Mouse (Mus musculus): ENCODE measurements around the gene Rbck1. TPM values are rescaled to one million over a fixed set of nuclear protein-coding genes. Genes with fewer than 3 reads are reported as not detected.
"Not testable (repeated sequence)": the region's sequence is repeated elsewhere in the genome, so short reads cannot be mapped to it uniquely, and the experiment has no call there.

Rbck1 gene
- total RNA-seq, 1 experiment: 69.9 TPM

DNA sequence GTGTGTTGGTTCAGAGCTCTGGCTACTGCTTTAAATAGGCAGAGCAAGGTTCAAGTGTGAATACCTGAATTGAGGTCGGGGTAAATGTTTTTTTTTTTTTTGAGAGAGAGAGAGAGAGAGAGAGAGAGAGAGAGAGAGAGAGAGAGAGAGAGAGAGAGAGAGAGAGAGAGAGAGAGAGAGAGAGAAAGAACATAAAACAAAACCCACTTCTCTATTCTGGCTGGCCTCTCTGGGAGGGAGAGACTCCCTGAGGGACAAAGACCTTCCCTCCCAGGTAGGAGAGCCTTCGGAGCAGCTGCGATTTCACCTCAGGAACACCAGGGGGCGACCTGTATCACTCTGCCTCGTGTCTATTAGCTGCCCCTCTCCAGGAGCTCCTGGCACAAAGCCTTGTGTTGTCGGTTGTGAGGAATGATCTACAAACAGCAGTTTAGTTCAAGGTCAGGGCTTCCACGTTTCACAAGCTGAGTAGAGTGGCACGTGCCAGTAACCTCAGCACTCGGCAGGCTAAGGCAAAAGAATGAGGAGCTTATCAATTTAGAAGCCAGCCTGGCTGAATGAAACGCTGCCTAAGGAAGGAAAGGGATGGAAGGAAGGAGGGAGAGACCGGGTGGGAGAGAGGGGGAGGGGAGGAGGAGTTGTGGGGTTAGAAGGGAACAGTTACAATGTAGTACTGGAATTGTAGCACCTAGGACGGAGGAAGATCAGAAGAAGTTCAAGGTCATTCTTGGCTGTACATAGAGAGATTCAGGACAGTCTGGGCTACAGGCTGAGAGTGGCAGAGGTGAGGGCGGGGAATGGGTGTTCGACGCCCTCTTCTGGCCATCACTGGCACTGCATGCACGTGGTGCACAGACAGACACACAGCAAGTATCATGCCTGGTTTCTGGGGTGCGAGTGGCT is 31.0 kb upstream of the Rbck1 start:
- Histone ChIP-seq H3K9me3 (ENCODE audit: control insufficient read depth, insufficient read depth, low read depth, low read length) (no peaks in the 10 kb centered on the region), H3K36me3 (ENCODE audit: control insufficient read depth, insufficient read depth, low read length, poor library complexity, severe bottlenecking) (no peaks in the 10 kb centered on the region), H3K4me1 (ENCODE audit: control insufficient read depth in 2 of 2, insufficient read depth in 2 of 2, low read length in 2 of 2, poor library complexity in 1 of 2) (peaks cover 2 to 13% of the 10 kb centered on the region in 2 experiments; a peak in 2 of 4 replicates), H3K27ac (ENCODE audit: insufficient read depth, low read depth, low read length, poor library complexity, severe bottlenecking) (peak overlapping the region; percentile 32), H3K9ac (ENCODE audit: insufficient read depth, low read depth, low read length, poor library complexity, severe bottlenecking) (peak overlapping the region; percentile 45; the same call in 1 of the 2 replicates), H3K4me3 (ENCODE audit: insufficient read depth in 1 of 2, low read depth in 1 of 2, low read length in 2 of 2, poor library complexity in 1 of 2, severe bottlenecking in 1 of 2) (peak overlapping the region; percentile 1 to 55; a peak in 3 of 4 replicates)
- peak; percentile 89 for DNase-seq (ENCODE audit: low read depth, low spot score)
- TF ChIP-seq ZNF384 (IDR thresholded peaks at IDR 0.05; ENCODE audit: low read depth, low read length): no peak
- no peak for TF ChIP-seq MAFK (IDR thresholded peaks at IDR 0.05; ENCODE audit: insufficient read depth, low read depth, low read length)
- peak; percentile 10; the same call in 1 of the 2 replicates for TF ChIP-seq ZC3H11A (IDR thresholded peaks at IDR 0.05; ENCODE audit: borderline replicate concordance, low read depth, low read length)
- TF ChIP-seq HCFC1 (IDR thresholded peaks at IDR 0.05; ENCODE audit: borderline replicate concordance, insufficient read depth, low read length): no peak
- in situ Hi-C loops (cut with MboI; ENCODE audit: low sequenced_read_pairs in 2 of 2, unreplicated experiment in 2 of 2): loop anchor here in 1 of 2 experiments (10.0 kb wide), 1 partner anchor 339 kb away; no protein-coding TSS in a partner anchor

DNA sequence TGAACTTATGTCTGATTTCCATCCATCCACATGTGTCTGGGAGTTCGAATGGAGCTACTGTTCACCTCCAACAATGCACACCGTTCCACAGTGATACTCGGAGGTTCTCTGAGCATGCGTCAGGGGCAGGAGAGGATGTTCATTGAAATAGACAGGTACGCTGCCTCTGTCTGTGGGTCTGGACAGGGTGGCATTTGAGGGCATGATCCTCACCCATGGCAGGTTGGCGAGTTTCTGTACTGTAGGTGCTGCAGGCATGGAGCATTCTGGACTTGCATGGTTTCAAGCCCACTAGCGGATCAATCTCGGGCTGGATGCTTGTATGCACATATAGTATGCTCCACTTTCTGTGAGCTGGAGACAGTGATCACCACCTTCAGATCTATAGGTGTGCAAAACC is 28.7 kb upstream of the Rbck1 start:
- Histone ChIP-seq H3K9ac (ENCODE audit: insufficient read depth, low read depth, low read length, poor library complexity, severe bottlenecking) (no peak overlapping the region), H3K4me1 (ENCODE audit: control insufficient read depth in 2 of 2, insufficient read depth in 2 of 2, low read length in 2 of 2, poor library complexity in 1 of 2) (peaks cover 2 to 17% of the 10 kb centered on the region in 2 experiments; a peak in 2 of 4 replicates), H3K36me3 (ENCODE audit: control insufficient read depth, insufficient read depth, low read length, poor library complexity, severe bottlenecking) (no peaks in the 10 kb centered on the region), H3K4me3 (ENCODE audit: insufficient read depth in 1 of 2, low read depth in 1 of 2, low read length in 2 of 2, poor library complexity in 1 of 2, severe bottlenecking in 1 of 2) (no peak overlapping the region), H3K27ac (ENCODE audit: insufficient read depth, low read depth, low read length, poor library complexity, severe bottlenecking) (no peak overlapping the region), H3K9me3 (ENCODE audit: control insufficient read depth, insufficient read depth, low read depth, low read length) (no peaks in the 10 kb centered on the region)
- TF ChIP-seq MAFK (IDR thresholded peaks at IDR 0.05; ENCODE audit: insufficient read depth, low read depth, low read length) (no peak), HCFC1 (IDR thresholded peaks at IDR 0.05; ENCODE audit: borderline replicate concordance, insufficient read depth, low read length) (no peak), CHD2 (IDR thresholded peaks at IDR 0.05; ENCODE audit: low read depth, low read length) (no peak)
- in situ Hi-C loops (cut with MboI; ENCODE audit: low sequenced_read_pairs in 2 of 2, unreplicated experiment in 2 of 2): loop anchor here in 1 of 2 experiments (10.0 kb wide), 1 partner anchor 336 kb away; no protein-coding TSS in a partner anchor
- DNase-seq (ENCODE audit: low read depth, low spot score): no peak

GRCm38 (mm10) chr2:152360271-152360775 is 27.9 kb upstream of the Rbck1 start:
- Histone ChIP-seq H3K27ac (ENCODE audit: insufficient read depth, low read depth, low read length, poor library complexity, severe bottlenecking) (no peak overlapping the region), H3K4me1 (ENCODE audit: control insufficient read depth in 2 of 2, insufficient read depth in 2 of 2, low read length in 2 of 2, poor library complexity in 1 of 2) (peaks cover 2 to 22% of the 10 kb centered on the region in 2 experiments; a peak in 2 of 4 replicates), H3K9me3 (ENCODE audit: control insufficient read depth, insufficient read depth, low read depth, low read length) (no peaks in the 10 kb centered on the region), H3K4me3 (ENCODE audit: insufficient read depth in 1 of 2, low read depth in 1 of 2, low read length in 2 of 2, poor library complexity in 1 of 2, severe bottlenecking in 1 of 2) (no peak overlapping the region), H3K36me3 (ENCODE audit: control insufficient read depth, insufficient read depth, low read length, poor library complexity, severe bottlenecking) (no peaks in the 10 kb centered on the region), H3K9ac (ENCODE audit: insufficient read depth, low read depth, low read length, poor library complexity, severe bottlenecking) (0 out of 2 replicates have a peak overlapping the region, but pooled peaks have one; percentile 3)
- no peak for DNase-seq (ENCODE audit: low read depth, low spot score)
- no peak for TF ChIP-seq MAFK (IDR thresholded peaks at IDR 0.05; ENCODE audit: insufficient read depth, low read depth, low read length)
- no peak for TF ChIP-seq ZC3H11A (IDR thresholded peaks at IDR 0.05; ENCODE audit: borderline replicate concordance, low read depth, low read length)
- no peak for TF ChIP-seq HCFC1 (IDR thresholded peaks at IDR 0.05; ENCODE audit: borderline replicate concordance, insufficient read depth, low read length)
- no peak for TF ChIP-seq ZNF384 (IDR thresholded peaks at IDR 0.05; ENCODE audit: low read depth, low read length)
- no peak for TF ChIP-seq CHD2 (IDR thresholded peaks at IDR 0.05; ENCODE audit: low read depth, low read length)
- in situ Hi-C loops (cut with MboI; ENCODE audit: low sequenced_read_pairs in 2 of 2, unreplicated experiment in 2 of 2): loop anchor here in 1 of 2 experiments (10.0 kb wide), 1 partner anchor 336 kb away; no protein-coding TSS in a partner anchor

- Histone ChIP-seq H3K4me3 (ENCODE audit: insufficient read depth in 1 of 2, low read depth in 1 of 2, low read length in 2 of 2, poor library complexity in 1 of 2, severe bottlenecking in 1 of 2) (no peak overlapping the region), H3K9me3 (ENCODE audit: control insufficient read depth, insufficient read depth, low read depth, low read length) (no peaks in the 10 kb centered on the region), H3K27ac (ENCODE audit: insufficient read depth, low read depth, low read length, poor library complexity, severe bottlenecking) (no peak overlapping the region), H3K4me1 (ENCODE audit: control insufficient read depth in 2 of 2, insufficient read depth in 2 of 2, low read length in 2 of 2, poor library complexity in 1 of 2) (peaks cover 2 to 22% of the 10 kb centered on the region in 2 experiments; a peak in 2 of 4 replicates), H3K9ac (ENCODE audit: insufficient read depth, low read depth, low read length, poor library complexity, severe bottlenecking) (no peak overlapping the region), H3K36me3 (ENCODE audit: control insufficient read depth, insufficient read depth, low read length, poor library complexity, severe bottlenecking) (no peaks in the 10 kb centered on the region)
- TF ChIP-seq MAFK (IDR thresholded peaks at IDR 0.05; ENCODE audit: insufficient read depth, low read depth, low read length) (no peak), ZNF384 (IDR thresholded peaks at IDR 0.05; ENCODE audit: low read depth, low read length) (no peak), CHD2 (IDR thresholded peaks at IDR 0.05; ENCODE audit: low read depth, low read length) (no peak), HCFC1 (IDR thresholded peaks at IDR 0.05; ENCODE audit: borderline replicate concordance, insufficient read depth, low read length) (no peak), ZC3H11A (IDR thresholded peaks at IDR 0.05; ENCODE audit: borderline replicate concordance, low read depth, low read length) (no peak)
- in situ Hi-C loops (cut with MboI; ENCODE audit: low sequenced_read_pairs in 2 of 2, unreplicated experiment in 2 of 2): loop anchor here in 1 of 2 experiments (10.0 kb wide), 1 partner anchor 335 kb away; no protein-coding TSS in a partner anchor
- DNase-seq (ENCODE audit: low read depth, low spot score): no peak
Observed at GRCm38 (mm10) chr2:152359616-152360015, 27.2 kb upstream of the Rbck1 start.

GRCm38 (mm10) chr2:152358977-152359376 is 26.5 kb upstream of the Rbck1 start:
- in situ Hi-C loops (cut with MboI; ENCODE audit: low sequenced_read_pairs in 2 of 2, unreplicated experiment in 2 of 2); H3K9me3 ChIP-seq (ENCODE audit: control insufficient read depth, insufficient read depth, low read depth, low read length); H3K4me3 ChIP-seq (ENCODE audit: insufficient read depth in 1 of 2, low read depth in 1 of 2, low read length in 2 of 2, poor library complexity in 1 of 2, severe bottlenecking in 1 of 2); DNase-seq (ENCODE audit: low read depth, low spot score); H3K9ac ChIP-seq (ENCODE audit: insufficient read depth, low read depth, low read length, poor library complexity, severe bottlenecking); H3K27ac ChIP-seq (ENCODE audit: insufficient read depth, low read depth, low read length, poor library complexity, severe bottlenecking); H3K36me3 ChIP-seq (ENCODE audit: control insufficient read depth, insufficient read depth, low read length, poor library complexity, severe bottlenecking): not testable (repeated sequence)
- H3K4me1 ChIP-seq (ENCODE audit: control insufficient read depth in 2 of 2, insufficient read depth in 2 of 2, low read length in 2 of 2, poor library complexity in 1 of 2): peaks cover under 1 to 22% of the 10 kb centered on the region in 2 experiments; a peak in 2 of 4 replicates
